Mouse (Mus musculus) hematopoietic stem cell, adult 5-6 weeks (primary cell): ENCODE results near the gene Galntl5. TPM values are rescaled to one million over a fixed set of nuclear protein-coding genes. Genes with fewer than 3 reads are reported as not detected.
"Not testable (repeated sequence)": the region's sequence is repeated elsewhere in the genome, so short reads cannot be mapped to it uniquely, and the experiment has no call there.

Experiments
- ATAC-seq, 2 experiments: fragments of 125-278 bp in 1 of 2; replicated peaks in 1 of 2; 2 replicates each; pipeline ENCODE4 v1.8.0; 2016 to 2017; ENCODE audit warnings: inconsistent platforms in 2 of 2, mild to moderate bottlenecking in 2 of 2, moderate number of reproducible peaks in 2 of 2, low read depth in 1 of 2, moderate TSS enrichment in 1 of 2; ENCODE audit not compliant: low FRiP score in 2 of 2, poor library complexity in 2 of 2, severe bottlenecking in 2 of 2, insufficient read depth in 1 of 2, low TSS enrichment in 1 of 2
- total RNA-seq: library from RNA; stranded (forward); fragments of 172-1452, 232-1000 nt; gene quantifications from 2 replicates; pipeline ENCODE4 v1.2.3, GENCODE M21; 2017

Galntl5 gene
- total RNA-seq, 1 experiment from 2014 or later: not detected

DNA sequence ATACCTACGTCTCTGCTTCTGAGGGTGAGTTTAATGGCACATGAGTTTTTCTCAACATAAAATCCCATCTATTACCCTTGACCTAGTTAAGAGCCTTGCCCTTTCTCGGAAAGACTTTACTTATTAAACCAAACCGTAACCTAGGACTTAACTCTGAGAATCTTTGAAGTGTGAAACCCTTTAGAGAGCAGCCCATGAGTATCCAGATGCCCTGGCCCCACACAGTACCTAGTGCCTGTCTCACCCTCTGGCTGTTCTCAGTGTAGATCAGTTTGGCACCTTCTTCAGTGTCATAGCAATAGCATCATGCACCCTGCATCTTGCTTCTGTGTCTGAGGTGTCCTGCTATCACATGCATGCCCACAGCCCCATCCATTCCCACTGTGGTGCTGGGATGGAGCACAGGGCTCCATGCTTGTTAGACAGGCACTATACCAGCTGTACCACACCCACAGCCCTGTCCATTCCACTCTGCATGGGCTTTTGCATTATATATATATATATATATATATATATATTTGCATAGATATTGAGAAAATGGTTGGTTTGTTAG, 1.2 kb upstream of the Galntl5 start:
- ATAC-seq: no peak

DNA sequence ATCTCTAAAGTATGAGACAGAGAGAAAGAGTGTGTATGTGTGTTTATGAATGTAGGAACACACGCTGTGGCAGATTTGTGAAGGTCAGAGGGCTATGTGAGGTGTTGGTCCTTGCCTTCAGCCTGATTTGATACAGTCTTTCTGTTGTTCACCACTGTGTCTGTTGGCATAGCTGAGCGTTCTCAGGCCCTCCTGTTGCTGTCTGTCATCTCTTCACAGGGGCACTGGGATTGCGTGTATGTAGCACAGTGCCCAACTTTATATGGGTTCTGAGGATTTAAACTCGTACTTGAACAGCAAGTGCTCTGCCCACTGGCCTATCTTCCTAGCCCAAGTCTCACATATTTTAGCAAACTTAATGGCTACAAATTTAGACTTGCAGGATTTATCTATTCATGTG, 2.3 kb downstream of the Galntl5 start:
- no peak for ATAC-seq

DNA sequence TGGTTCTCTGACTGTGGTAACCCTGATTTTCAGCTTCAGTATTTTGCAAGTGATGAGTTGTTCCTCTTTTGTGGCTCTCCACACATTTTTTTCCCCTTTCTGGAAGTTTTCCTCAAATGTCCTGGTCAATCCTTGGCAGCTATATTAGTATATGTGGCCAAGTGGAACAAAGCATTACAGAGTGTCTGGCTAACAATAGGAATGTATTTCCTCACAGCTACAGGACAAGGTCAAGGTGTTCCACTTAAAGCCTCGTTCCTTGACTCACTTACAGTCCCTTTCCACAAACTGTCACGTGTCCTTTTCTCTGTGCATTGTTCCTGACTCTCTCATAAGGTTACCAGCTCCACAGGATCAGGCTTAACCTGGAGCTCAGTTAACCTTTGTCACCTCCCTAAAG, 3.3 kb downstream of the Galntl5 start:
- no peak for ATAC-seq

DNA sequence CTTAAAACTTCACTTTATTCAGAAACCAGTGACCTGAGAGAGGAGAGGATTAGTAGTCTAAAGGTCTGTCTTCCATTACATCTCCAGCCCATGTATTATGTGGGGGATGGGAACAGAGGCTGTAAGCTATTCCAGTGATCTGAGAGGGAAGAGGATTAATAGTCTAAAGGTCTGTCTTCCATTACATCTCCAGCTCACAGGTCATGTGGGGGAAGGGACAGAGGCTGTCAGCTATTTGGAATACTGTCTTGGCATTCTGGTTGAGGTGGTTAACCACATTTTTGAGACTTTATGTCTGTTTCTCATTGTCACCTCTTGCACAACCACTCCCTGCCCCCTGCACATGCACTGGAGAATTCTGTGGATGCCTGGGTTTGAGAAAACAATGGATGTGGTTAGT, 6.5 kb downstream of the Galntl5 start:
- no peak for ATAC-seq

DNA sequence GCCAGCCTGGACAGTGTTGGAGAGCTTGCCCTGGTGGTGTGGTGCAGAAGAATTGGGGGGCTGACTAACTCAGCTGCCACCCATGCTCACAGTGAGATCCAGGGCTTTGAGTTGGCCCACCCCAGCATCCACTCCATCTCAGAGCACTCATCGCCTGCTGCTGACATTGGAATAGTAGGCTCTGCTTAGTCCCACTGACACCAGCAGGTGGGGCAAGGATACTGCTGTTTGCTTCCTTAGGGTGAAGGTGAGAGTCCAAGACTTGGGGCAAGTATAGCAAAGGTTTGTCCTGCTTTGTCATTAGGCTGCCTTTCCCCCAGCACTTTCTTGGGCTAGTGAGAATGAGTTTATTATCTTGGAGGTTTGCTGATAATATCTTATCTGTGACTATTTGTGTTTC, 7.5 kb downstream of the Galntl5 start:
- ATAC-seq: peak in 1 of 2 experiments; percentile 53; a peak in 1 of 4 replicates

DNA sequence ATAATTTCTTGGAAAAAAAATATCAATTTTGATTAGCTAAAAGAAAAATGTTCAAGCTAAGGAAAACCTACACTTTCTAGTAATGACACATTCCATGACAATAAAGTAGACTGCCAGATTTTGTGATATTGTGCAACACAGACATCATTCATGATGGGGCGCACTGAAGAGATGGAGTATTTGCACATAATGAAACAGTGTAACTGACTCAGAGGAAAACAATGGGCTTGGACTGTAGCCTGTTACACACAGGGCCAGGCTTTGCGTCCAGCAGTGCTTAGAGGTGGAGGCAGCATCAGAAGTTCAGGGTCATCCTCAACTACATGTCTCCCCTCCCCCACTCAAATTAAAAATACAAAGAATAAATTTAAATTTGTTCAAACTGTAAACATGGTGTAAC, 9.3 kb downstream of the Galntl5 start:
- ATAC-seq: no peak

DNA sequence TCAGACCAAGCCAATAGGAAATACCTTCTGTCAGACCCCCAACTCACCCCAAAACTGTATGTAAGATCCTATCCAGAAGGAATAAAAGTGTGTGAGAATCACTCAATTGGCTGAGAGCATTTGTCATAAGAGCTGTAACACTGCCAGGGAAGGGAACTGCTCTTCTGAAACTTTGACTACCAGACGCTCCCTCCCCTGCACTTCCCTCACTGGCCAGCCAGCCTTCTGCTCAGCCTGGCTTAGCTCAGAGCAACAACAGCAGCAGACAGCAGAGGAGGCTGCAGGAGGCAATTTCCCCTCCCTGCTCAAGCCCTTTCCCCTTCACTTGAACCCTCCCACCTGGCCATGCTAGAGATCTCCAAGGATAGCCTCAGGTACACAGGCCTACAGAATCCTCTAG, 30.6 kb downstream of the Galntl5 start:
- ATAC-seq: no peak

DNA sequence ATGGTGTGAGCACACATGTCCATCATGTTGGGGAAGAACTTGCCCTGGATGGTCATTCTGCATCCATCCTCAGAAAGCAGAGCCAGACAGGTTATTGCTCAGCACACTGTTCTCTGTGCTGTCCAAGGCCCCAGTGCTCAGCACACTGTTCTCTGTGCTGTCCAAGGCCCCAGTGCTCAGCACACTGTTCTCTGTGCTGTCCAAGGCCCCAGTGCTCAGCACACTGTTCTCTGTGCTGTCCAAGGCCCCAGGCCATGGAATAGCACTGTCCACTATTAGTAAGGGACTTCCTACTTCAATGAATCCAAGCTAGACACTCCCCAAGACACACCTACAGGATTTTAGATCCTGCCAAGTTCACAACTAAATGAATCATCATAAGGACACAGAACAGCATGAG, 32.0 kb downstream of the Galntl5 start:
- not testable (repeated sequence) for ATAC-seq

DNA sequence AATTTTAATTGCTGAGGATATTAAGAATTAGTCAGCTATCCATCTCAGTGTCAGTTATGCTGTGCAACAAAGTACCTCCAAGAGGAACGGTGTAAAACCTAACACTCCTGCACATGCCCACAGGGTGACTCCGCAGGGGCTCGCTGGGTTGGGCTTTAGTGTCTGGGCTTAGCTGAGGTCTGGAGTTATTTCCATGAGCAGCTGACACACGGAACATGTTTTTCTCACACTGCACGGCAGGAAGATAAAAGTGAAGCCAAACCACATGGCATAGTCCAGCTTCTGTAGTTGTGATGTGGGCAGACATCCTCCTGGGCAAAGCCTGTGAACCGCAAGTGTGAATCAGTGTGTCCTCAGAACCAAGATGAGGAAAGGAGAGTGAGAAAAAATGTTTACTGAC, 33.7 kb downstream of the Galntl5 start:
- no peak for ATAC-seq

DNA sequence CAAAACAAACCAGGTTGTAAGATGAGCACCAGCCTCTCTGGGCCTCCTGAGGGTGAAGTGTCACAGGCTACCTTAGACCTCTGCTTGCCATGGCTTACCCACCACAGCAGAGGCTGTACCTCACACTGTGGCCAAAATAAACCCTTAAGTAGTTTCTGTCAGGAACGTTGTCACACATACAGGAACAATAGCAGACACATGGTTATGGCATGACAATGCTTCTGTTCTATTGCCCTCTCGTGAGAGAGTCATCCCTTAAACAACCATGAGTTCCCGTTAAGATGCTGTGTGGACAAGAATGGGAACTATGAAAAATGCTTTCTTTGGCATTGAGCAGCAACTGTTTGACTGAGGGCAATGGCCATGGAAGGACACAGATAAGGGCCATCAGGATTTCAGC, 40.3 kb downstream of the Galntl5 start, which contains the start of gene Galnt11:
Gene Galnt11 (plus strand): TSS at position 301 of the 400 bp plus-strand sequence.
- ATAC-seq: no peak

DNA sequence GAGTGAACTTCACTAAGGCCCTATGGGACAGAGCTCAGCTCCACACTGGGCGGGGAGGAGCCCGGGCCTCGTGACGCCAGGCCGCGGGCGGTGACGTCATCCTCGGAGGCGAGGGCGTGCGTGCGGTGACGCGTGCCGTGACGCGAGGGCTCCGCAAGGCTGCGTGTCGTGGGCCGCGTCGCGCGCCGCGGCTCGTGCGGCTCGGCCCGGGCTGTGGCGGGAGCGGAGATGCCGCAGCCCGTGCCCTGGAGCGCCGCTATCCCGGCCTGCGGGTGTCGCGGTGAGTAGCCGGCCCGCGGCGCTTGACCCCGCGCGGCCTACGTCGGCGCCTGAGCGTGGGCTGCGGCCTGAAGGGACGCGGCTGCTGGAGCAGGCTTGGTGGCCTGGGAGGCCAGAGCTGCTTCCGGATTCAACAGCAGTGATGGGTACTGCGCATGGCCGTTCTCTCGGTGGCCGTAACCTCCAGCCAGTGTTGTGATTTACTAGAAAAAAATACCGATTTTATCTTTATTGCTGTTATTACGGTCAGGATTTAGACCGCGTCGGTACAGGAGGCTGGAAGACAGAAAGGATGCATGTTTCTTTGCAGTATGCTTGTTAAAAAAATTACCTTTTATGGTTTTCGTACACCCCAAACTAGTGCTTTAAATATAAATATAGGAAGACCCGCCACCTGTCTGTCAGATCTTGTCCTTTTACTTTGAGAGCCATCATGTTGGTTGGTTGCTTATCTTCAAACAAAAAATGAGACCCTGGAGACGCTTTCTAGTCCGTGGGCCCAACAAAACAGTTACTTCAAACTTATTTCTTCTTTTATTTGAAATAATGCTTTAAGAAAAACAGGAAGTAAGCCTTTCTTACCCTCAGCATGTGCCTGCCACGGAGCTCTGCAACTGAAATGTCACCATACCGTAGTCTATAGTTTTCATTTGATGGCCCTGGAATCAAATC, 41.8 kb downstream of the Galntl5 start, which contains the start of gene E130116L18Rik:
Gene E130116L18Rik (minus strand): TSS at position 402 of the 951 bp plus-strand sequence.
- ATAC-seq: peak; percentile 80 to 90

DNA sequence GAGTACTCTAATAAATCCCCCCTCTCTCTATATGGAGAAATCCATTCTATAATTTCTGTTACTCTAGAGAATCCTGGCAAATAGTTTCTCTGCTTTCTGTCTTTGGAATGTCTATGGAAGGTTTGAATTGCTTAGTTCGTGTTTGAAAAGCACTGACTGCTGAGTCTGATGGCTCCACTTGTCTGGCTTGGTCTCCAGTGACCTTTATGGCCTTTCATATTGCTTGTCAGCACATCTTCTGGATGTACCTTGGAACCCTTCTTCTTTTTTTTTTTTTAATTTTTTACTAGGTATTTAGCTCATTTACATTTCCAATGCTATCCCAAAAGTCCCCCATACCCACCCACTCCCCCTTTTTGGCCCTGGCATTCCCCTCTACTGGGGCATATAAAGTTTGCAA, 43.1 kb downstream of the Galntl5 start:
- ATAC-seq: not testable (repeated sequence)

DNA sequence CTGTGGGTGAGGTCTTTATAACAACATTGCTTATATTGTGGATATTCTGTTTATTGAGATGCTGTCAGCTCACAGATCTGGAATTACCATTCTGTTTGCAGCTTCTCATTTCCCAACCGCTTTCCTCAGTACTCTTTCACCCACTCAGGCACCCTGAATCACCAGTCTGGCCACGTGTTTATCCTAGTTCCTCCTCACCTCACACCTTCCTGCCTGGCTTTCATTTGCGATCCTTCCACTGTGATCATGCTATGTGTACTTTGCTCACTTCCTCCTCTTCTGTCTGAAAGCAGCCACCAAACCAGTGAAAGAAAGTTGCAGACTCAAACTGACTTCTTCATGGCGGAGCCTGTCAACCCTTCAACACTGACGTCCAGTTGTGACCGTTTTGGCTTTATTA, 61.8 kb downstream of the Galntl5 start:
- ATAC-seq: no peak

DNA sequence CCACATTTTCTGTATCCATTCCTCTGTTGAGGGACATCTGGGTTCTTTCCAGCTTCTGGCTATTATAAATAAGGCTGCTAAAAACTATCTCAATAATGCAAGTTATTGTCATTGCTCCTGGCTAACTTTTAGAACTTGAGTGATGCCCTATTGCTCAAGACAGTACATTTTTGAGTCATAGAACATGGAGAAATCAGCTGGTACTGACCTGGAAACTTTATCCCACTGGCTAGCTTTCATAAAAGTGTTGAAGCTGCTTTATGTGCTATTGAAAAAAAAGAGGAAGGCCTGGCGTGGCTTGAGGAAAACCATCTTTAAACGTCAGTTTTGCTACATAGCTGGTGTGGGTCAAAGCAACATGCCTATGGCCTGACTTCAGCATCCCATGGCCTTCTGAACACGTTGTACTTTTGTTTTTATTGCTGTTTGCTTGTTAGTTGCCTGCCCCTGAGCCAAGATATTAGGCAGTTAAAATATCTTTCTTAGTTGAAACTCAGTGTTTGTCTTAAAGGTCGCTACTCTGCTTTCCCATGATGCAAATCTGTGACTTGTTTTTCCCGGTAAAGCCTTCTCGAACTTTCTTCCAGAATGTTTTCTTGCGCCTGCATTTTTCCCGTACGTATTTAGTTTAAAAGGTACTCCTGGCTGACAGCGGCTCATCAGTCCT, 64.7 kb downstream of the Galntl5 start:
- ATAC-seq: no peak

DNA sequence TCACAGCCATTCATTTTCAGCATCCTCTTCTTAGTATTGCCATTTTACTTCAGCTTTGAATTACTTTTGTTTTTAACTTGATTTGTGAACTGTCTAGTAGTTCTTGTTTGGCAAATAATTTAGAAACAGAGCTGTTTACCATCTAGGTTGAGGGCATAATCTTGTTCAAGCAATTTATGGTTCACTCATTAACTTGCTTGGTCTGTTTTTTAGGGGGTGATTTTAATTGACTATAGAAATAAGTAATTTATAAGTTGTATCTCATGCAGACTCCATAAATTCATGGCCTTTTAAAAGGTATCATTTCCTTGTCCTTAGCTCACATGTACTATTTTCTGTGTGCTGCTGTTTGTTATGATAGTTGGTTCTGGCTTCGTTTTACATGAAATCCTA, 65.2 kb downstream of the Galntl5 start:
- ATAC-seq: no peak

DNA sequence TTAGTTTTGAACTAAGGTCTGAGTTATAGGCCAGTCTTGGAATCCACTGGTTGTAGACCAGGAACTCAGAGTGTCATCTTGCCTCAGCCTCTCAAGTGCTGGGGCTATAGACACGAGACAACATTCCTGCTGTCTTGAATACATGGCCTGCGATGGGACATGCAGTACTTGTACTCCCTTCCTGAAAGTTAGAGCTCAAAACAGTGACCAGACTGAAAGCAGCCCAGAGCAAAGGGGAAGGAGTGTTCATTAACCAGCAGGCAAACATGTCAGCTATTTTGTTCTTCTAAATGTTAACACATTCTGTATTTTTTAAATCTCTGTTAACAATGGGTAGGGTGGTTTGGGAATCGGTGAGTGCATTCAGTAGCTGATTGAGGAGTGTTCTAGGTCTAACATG, 65.8 kb downstream of the Galntl5 start:
- no peak for ATAC-seq

DNA sequence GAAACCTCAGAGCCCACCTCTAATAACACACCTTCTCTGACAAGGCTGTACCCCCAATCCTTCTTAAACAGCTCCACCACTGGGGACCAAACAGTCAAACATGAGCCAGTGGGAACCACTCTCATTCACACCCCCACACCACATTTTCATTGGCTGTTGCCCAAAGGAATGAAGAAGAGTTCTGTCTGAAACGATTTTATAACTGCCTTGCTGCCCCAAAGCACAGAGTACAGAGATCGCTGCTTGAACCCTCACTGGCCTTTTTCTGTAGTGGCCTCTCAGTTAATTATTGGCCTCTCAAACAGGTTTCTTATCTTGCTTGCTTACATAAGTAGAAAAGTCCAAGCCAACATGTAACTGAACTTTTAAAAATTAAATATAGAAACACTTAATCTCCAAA, 71.2 kb downstream of the Galntl5 start:
- ATAC-seq: no peak
